Mouse (Mus musculus) hindbrain, embryonic 15.5 days (tissue): ENCODE measurements around the gene Dhrs7b. TPM values are rescaled to one million over a fixed set of nuclear protein-coding genes. Genes with fewer than 3 reads are reported as not detected.
A peak's percentile ranks its signal among the peaks of the same experiment; 100 is the strongest.

ENCODE experiments used
- ATAC-seq: fragments of 200-750 bp; cut with Nextera tagmentation; 2 replicates; pipeline ENCODE4 v1.8.0; 2017; ENCODE audit warnings: low read depth, moderate number of reproducible peaks, moderate TSS enrichment; ENCODE audit not compliant: low FRiP score
- H3K27ac ChIP-seq: fragments of 300-500 bp; sonication (generic); replicated peaks from 2 replicates; pipeline ENCODE4 v1.5.1; 2015; ENCODE audit warnings: mild to moderate bottlenecking, inconsistent platforms
- H3K27me3 ChIP-seq: fragments of 300-500 bp; sonication (generic); 2 replicates; pipeline ENCODE4 v1.6.1; 2015; ENCODE audit warnings: control low read depth, inconsistent platforms
- H3K36me3 ChIP-seq: fragments of 300-500 bp; sonication (generic); 2 replicates; pipeline ENCODE4 v1.6.1; 2015; ENCODE audit warnings: control low read depth, inconsistent platforms
- H3K4me1 ChIP-seq: fragments of 300-500 bp; sonication (generic); replicated peaks from 2 replicates; pipeline ENCODE4 v1.6.1; 2015; ENCODE audit warnings: control low read depth, inconsistent platforms
- H3K4me2 ChIP-seq: fragments of 300-500 bp; sonication (generic); 2 replicates; pipeline ENCODE4 v1.6.1; 2015; ENCODE audit warnings: moderate library complexity, mild to moderate bottlenecking, inconsistent platforms
- H3K4me3 ChIP-seq: fragments of 300-500 bp; sonication (generic); 2 replicates; pipeline ENCODE4 v1.5.1; 2015; ENCODE audit warnings: mild to moderate bottlenecking, inconsistent platforms
- H3K9ac ChIP-seq: fragments of 300-500 bp; sonication (generic); 2 replicates; pipeline ENCODE4 v1.6.1; 2015; ENCODE audit warnings: inconsistent platforms
- H3K9me3 ChIP-seq: fragments of 300-500 bp; sonication (generic); 2 replicates; pipeline ENCODE4 v1.6.1; 2016; ENCODE audit warnings: control low read depth, inconsistent platforms
- WGBS: fragments of 180-500 bp; shearing (Covaris S2); methylation state at CpG from one replicate; pipeline ENCODE4 v1.1.7; 2015; 5-methylcytosine and 5-hydroxymethylcytosine counted together
- polyA plus RNA-seq: library from polyadenylated mRNA; unstranded; fragments of >200 nt; fragmentation: Nextera tagmentation; extraction: Ambion mirVana; gene quantifications from 2 replicates; pipeline ENCODE4 v1.2.1, GENCODE M21; 2015

The Dhrs7b gene
- polyA plus RNA-seq: 35.0 and 36.5 TPM in 2 replicates

DNA sequence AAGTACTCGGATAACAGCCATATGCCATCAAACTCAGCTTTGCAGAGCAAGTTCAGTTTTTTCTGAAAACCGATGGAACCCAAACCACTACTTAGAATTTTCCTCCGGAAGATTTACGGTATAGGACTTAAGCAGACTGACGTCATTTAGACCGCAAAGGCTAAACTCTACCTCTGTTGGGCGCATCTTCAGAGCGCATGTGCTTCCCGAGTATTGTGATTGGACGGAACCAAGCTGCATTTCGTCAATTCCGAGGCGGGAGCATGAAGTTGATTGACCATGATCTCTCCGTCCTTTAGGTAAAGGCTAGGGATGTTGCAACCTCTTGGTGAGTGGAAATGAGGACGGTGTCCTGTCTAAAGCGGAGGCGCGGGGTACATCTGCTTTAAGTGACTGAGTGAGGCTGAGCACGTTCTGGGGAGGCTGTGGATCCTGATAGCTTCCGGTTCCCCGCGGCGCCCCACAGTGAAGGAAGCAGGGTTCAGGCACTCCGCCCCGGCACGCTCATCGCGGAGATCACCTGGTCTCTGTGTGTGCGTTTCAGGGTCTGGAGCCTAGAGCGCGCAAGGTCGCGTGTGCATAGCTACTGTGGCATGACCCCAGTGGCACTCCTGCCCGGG is at the start of gene Dhrs7b:
Gene Dhrs7b (plus strand): TSS at position 199 of the 620 bp plus-strand sequence.
- Histone ChIP-seq H3K36me3 (no peaks in the 10 kb centered on the region), H3K9me3 (no peaks in the 10 kb centered on the region), H3K4me1 (peaks cover 10% of the 10 kb centered on the region), H3K27me3 (0 out of 2 replicates have a peak, but pooled peaks cover 2% of the 10 kb centered on the region), H3K4me2 (peak within 1 kb of the TSS; percentile 89), H3K4me3 (peak within 1 kb of the TSS; percentile 89), H3K9ac (peak within 1 kb of the TSS; percentile 80), H3K27ac (peak within 1 kb of the TSS; percentile 91)
- ATAC-seq: peak; percentile 99
- WGBS: under 1% methylated on average over 34 of the region's 34 CpGs

DNA sequence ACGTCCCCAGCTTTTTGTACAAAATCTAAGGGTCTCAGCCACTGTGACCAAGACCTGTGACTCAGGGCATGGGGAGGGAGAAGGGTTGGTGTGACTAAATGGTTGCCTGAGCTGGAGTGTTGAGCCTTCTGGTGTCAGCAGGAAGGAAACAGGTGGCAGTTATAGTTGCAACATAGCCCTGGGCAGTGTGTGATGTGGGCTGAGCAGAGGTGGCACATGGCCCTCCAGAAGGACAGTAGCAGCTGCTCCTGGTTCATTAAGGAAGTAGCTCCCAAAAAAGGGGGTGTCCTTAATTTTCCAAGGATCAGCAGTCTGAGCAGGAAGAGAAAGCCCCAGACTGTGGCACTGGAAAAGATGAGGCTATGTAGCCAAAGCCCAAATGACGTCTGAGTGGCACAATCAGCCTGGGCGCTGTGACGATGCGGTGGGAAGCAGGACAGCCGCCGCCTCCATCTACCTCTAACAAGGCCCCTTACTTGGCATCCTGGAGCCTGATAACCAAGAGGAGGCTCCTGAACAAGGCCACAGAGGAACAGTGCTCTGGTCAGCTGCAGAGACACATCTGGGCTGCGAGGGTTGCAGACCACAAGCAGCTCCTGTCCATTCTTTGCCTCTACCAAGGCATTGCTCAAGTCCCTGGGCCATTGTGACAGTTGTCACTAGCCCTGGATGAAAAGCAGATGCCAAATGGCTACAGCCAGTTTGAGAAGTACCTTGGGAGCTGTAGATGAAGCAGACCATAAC is 46.1 kb upstream of the Dhrs7b start:
- Histone ChIP-seq H3K27me3 (no peaks in the 10 kb centered on the region), H3K4me2 (no peak overlapping the region), H3K4me1 (peaks cover 40% of the 10 kb centered on the region), H3K9ac (no peak overlapping the region), H3K9me3 (no peaks in the 10 kb centered on the region), H3K27ac (no peak overlapping the region), H3K4me3 (no peak overlapping the region), H3K36me3 (peaks cover 57% of the 10 kb centered on the region)
- ATAC-seq: no peak
- 94% methylated on average over 8 of the region's 8 CpGs for WGBS

DNA sequence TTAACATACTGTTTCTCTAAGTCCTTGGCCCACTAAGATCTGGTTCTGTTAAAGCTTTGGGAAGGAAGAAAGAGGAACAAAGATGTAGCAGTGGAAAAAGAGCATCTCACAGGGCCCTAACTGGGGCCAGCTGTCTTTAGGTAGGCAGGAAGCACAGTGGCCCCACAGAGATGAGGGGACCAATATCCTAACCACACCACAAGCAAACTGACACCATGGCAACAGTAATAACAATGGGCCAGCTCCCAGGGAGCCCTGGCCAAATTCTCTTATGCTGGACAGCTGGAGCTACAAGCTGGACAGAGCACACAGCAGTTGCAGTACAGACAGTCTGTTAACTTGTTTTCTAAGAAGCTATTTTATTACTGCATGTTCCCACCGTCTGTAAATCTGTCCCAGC is 42.8 kb upstream of the Dhrs7b start:
- Histone ChIP-seq H3K4me3 (no peak overlapping the region), H3K27ac (no peak overlapping the region), H3K36me3 (peaks cover 57% of the 10 kb centered on the region), H3K4me2 (no peak overlapping the region), H3K9ac (no peak overlapping the region), H3K9me3 (no peaks in the 10 kb centered on the region), H3K27me3 (no peaks in the 10 kb centered on the region), H3K4me1 (peaks cover 8% of the 10 kb centered on the region)
- no peak for ATAC-seq
- WGBS: 43% methylated on average over 1 of the region's 1 CpGs

DNA sequence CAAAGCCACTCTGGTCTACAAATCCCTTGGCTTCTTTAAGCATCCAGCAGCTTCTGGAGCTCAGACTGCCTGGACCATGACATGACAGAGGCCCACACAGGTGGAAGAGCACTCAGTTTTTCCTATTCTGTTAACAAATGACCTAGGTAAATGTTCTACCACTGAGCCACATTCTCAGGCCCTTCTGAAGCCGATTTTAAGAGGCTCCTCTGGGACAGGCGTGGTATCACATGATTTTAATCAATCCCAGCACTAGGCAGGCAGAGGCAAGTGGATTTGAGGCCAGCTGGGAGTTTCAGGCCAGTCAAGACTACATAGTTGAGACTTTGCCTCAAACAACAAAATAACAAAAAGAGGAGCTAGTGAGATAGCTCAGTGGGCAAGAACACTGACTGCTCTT is 40.0 kb upstream of the Dhrs7b start:
- Histone ChIP-seq H3K9ac (no peak overlapping the region), H3K4me2 (no peak overlapping the region), H3K36me3 (peaks cover 36% of the 10 kb centered on the region), H3K27ac (no peak overlapping the region), H3K27me3 (no peaks in the 10 kb centered on the region), H3K4me3 (no peak overlapping the region), H3K9me3 (no peaks in the 10 kb centered on the region), H3K4me1 (peaks cover 4% of the 10 kb centered on the region; the same call in 1 of the 2 replicates)
- no peak for ATAC-seq
- WGBS: 87% methylated on average over 2 of the region's 2 CpGs

DNA sequence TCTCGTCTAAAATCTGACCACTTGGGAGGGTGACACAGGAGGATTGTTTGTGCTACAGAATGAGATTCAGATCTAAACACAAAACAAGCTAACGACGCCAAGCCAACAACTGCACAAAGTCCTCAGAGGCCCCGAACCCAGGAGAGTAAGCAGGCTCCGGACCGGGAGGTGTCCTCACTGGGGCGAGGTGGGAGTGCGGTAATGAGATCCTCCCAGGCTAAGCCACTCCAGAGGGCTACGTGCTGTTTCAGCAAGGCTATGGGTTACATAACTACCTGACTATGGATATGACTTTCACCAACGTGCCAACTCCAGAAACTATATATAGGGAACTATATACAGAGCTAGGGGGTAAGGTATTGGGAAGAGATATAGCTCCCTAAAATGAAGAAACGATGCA is 34.1 kb upstream of the Dhrs7b start:
- H3K27me3 ChIP-seq: no peaks in the 10 kb centered on the region
- H3K9me3 ChIP-seq: no peaks in the 10 kb centered on the region
- 92% methylated on average over 11 of the region's 11 CpGs for WGBS
- H3K36me3 ChIP-seq: no peaks in the 10 kb centered on the region
- no peak overlapping the region for H3K4me3 ChIP-seq
- ATAC-seq: no peak
- H3K9ac ChIP-seq: no peak overlapping the region
- H3K4me2 ChIP-seq: no peak overlapping the region
- no peak overlapping the region for H3K27ac ChIP-seq
- no peaks in the 10 kb centered on the region for H3K4me1 ChIP-seq

DNA sequence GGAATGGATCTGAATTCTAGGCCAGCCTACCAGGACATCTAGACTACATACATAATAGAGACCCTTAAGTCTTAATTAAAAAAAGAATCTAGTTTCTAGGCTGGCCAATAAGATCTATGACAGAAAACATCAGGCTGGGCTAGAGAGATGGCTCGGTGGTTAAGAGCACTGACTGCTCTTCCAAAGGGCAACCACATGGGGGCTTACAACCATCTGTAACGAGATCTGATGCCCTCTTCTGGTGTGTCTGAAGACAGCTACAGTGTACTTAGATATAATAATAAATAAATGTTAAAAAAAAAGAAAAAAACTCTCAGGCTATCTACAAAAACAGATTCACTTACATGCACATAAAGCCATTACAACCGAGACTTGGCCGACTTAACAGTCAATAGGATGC is 30.5 kb upstream of the Dhrs7b start:
- H3K27ac ChIP-seq: no peak overlapping the region
- no peaks in the 10 kb centered on the region for H3K4me1 ChIP-seq
- H3K9me3 ChIP-seq: no peaks in the 10 kb centered on the region
- WGBS: 94% methylated on average over 4 of the region's 4 CpGs
- no peak for ATAC-seq
- no peak overlapping the region for H3K9ac ChIP-seq
- no peaks in the 10 kb centered on the region for H3K36me3 ChIP-seq
- H3K4me2 ChIP-seq: no peak overlapping the region
- H3K27me3 ChIP-seq: no peaks in the 10 kb centered on the region
- no peak overlapping the region for H3K4me3 ChIP-seq

DNA sequence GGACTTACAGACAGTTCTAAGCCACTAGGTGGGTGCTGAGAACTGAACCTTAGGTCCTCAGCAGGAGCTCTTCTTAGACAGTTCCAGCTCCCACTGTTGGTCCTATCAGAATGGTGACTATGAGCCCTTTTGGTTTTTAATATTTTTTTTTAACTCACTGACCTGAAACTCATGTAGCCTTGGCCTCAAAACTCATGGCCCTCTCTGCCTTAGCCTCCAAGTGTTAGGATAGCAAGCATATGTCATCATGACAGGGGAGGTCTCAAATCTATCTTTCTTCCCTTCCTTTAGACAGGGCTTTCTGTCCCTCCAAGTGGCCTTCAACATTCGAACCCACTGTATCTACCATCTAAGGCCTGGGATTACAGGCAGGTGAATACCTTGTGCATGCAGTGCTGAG is 29.5 kb upstream of the Dhrs7b start:
- Histone ChIP-seq H3K27me3 (no peaks in the 10 kb centered on the region), H3K4me3 (no peak overlapping the region), H3K27ac (no peak overlapping the region), H3K36me3 (no peaks in the 10 kb centered on the region), H3K9me3 (no peaks in the 10 kb centered on the region), H3K4me2 (no peak overlapping the region), H3K9ac (no peak overlapping the region), H3K4me1 (no peaks in the 10 kb centered on the region)
- WGBS: 93% methylated on average over 1 of the region's 1 CpGs
- no peak for ATAC-seq

DNA sequence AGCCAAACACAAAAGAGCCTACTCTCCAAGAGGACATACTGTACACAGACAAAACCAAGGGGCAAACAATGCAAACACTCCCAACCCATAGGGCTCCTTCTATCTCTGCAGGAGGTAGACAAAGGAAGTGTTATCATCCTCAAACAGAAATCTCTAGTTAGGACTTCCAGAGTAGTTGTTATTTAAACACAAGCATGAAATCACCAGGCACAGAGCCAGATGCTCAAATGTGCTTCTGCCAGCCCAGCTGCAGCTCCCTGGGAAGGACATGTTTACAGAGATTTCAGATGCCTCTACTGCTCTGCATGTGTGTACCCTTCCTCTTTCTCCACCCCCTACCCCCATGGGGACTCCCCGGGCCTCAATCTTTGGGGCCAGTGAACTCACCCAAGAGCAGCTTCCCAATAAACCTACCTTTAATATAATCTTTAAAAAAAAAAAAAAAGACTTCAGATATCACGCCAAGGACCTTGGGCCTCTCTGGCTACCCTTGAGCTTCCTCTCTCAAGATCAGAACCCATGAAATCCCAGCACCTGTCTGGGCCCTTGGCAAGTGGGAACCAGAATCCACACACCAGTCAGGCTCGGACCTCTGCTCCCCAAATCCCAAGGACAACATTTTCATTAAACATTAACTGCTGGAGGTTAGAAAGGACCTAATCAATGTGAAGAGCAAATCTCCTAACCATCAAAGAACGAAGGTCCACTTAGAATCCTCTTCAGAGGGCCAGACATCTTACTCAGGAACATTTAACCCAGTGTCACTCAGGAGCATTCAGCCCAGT is 22.0 kb upstream of the Dhrs7b start:
- Histone ChIP-seq H3K4me3 (no peak overlapping the region), H3K27ac (no peak overlapping the region), H3K4me1 (peaks cover 14% of the 10 kb centered on the region), H3K4me2 (no peak overlapping the region), H3K9me3 (no peaks in the 10 kb centered on the region), H3K27me3 (no peaks in the 10 kb centered on the region), H3K36me3 (no peaks in the 10 kb centered on the region), H3K9ac (no peak overlapping the region)
- no peak for ATAC-seq
- 78% methylated on average over 4 of the region's 4 CpGs for WGBS

DNA sequence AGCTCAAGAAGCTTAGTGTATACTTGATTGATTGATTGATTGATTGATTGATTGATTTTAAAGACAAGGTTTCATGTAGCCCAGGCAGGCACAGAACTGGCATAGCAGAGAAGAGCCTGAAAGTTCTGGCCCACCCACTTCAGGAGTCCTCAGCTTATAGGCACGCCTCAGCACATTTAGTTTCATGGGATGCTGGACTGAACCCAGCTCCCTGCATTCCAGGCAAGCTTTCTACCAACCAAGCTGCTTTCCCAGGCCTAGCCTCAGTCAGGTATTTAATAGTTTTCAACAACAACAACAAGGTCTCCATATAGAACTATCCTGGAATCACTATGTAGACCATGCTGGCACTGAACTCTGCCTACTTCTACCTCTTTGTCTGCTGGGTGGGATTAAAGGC is 20.9 kb upstream of the Dhrs7b start:
- Histone ChIP-seq H3K9ac (no peak overlapping the region), H3K4me2 (0 out of 2 replicates have a peak overlapping the region, but pooled peaks have one; percentile 93), H3K9me3 (no peaks in the 10 kb centered on the region), H3K36me3 (no peaks in the 10 kb centered on the region), H3K27ac (no peak overlapping the region), H3K4me3 (no peak overlapping the region), H3K27me3 (no peaks in the 10 kb centered on the region), H3K4me1 (peaks cover 14% of the 10 kb centered on the region)
- no peak for ATAC-seq
- WGBS: 59% methylated on average over 1 of the region's 1 CpGs

DNA sequence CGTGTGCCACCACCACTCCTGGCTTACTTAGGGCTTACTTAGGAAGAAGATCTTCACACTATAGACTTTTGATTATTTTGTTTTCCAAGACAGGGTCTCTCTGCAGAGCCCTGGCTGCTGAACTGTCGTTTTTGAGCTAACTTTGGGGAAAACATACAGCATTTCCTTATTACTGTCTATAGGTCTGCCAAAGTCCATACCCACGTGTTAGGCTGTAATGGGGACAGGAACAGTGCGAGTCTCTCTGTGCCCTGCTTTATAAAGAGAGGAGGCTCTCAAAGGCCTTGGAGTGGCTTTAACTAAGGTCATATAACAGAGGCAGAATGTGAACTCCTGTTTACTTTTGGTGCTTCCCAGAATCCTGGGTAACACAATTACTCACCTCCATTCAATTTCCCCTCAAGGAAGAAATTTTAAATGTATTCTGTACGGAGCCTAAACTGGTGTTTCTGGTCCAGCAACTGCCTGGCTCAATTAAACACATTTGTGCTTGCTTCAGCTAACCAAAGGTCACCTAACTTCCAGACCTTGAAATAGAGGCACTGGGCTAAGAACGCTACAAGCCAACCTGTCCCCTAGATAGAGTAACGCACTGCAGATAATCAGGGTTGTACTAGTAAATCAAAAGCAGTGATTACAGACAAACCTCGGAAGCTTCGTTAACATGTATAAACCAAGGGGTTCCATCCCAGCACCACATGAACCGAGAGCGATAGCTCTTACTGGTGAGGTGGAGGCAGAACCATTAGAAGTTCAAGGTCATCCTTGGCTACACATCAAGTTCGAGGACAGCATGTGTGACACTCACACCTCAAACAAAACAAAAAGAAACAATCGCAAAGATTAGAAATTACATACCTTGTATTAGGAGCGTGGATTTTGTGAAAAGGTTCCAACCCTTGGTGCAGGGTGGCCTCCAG is 20.1 kb upstream of the Dhrs7b start:
- no peaks in the 10 kb centered on the region for H3K9me3 ChIP-seq
- H3K4me2 ChIP-seq: peak overlapping the region; percentile 93
- H3K4me1 ChIP-seq: peaks cover 14% of the 10 kb centered on the region
- ATAC-seq: no peak
- H3K9ac ChIP-seq: 0 out of 2 replicates have a peak overlapping the region, but pooled peaks have one; percentile 7
- no peak overlapping the region for H3K27ac ChIP-seq
- peak overlapping the region; percentile 50 for H3K4me3 ChIP-seq
- no peaks in the 10 kb centered on the region for H3K27me3 ChIP-seq
- WGBS: 20% methylated on average over 14 of the region's 14 CpGs
- H3K36me3 ChIP-seq: no peaks in the 10 kb centered on the region

DNA sequence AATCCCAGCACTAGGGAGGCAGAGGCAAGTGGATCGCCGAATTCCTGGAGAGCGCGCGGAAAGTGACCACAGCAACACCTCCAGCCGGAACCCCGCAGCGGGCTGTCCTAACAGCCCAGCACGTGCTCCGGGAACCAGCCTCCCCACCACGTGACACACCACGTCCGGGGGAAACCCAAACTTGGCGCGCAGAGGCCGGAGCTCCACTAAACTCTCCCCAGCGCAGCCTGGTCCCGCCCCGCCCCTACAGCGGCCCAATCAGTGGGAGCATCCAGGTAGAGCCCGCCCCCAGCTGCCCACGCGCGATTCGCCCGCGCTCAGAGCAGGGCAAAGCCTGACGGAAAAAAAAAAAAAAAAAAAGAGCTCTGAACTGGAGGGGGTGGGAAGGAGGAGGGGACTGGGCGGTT is 19.4 kb upstream of the Dhrs7b start:
- under 1% methylated on average over 29 of the region's 29 CpGs for WGBS
- H3K9ac ChIP-seq: no peak overlapping the region

More for the DNA sequence above, 19.4 kb upstream of the Dhrs7b start:
- H3K4me2 ChIP-seq: peak overlapping the region; percentile 93
- H3K27me3 ChIP-seq: no peaks in the 10 kb centered on the region
- no peak overlapping the region for H3K27ac ChIP-seq
- H3K4me1 ChIP-seq: peaks cover 14% of the 10 kb centered on the region
- ATAC-seq: peak; percentile 100
- H3K9me3 ChIP-seq: no peaks in the 10 kb centered on the region
- H3K36me3 ChIP-seq: no peaks in the 10 kb centered on the region
- peak overlapping the region; percentile 50 for H3K4me3 ChIP-seq
